Mouse (Mus musculus): ENCODE measurements around the gene Rpn1.

- no peak for TF ChIP-seq CTCF (IDR thresholded peaks at IDR 0.05; ENCODE audit: insufficient read depth, low read depth, low read length)
- TF ChIP-seq POLR2A (IDR thresholded peaks at IDR 0.05; ENCODE audit: insufficient read depth, low read depth, low read length), result no peak
Measured at GRCm38 (mm10) chr6:88075960-88076517, 8.2 kb upstream of the Rpn1 start.

Measured in olfactory bulb, adult 2 months (tissue).